Mouse (Mus musculus) midbrain, embryonic 15.5 days (tissue): ENCODE results near the gene Echdc2. TPM values are rescaled to one million over a fixed set of nuclear protein-coding genes. Genes with fewer than 3 reads are reported as not detected.
"Not testable (repeated sequence)": the region's sequence is repeated elsewhere in the genome, so short reads cannot be mapped to it uniquely, and the experiment has no call there.

Source experiments
- ATAC-seq: fragments of 200-750 bp; cut with Nextera tagmentation; replicated peaks from 2 replicates; pipeline ENCODE4 v1.8.0; 2017; ENCODE audit warnings: moderate TSS enrichment
- H3K27ac ChIP-seq: fragments of 300-500 bp; sonication (generic); 2 replicates; pipeline ENCODE4 v1.5.1; 2015; ENCODE audit warnings: mild to moderate bottlenecking, inconsistent platforms
- H3K27me3 ChIP-seq: fragments of 300-500 bp; sonication (generic); replicated peaks from 2 replicates; pipeline ENCODE4 v1.6.1; 2015; ENCODE audit warnings: inconsistent platforms
- H3K36me3 ChIP-seq: fragments of 300-500 bp; sonication (generic); replicated peaks from 2 replicates; pipeline ENCODE4 v1.6.1; 2015; ENCODE audit warnings: inconsistent platforms
- H3K4me1 ChIP-seq: fragments of 300-500 bp; sonication (generic); 2 replicates; pipeline ENCODE4 v1.6.1; 2015; ENCODE audit warnings: inconsistent platforms
- H3K4me2 ChIP-seq: fragments of 300-500 bp; sonication (generic); 2 replicates; pipeline ENCODE4 v1.6.1; 2015; ENCODE audit warnings: inconsistent platforms, mild to moderate bottlenecking, moderate library complexity
- H3K4me3 ChIP-seq: fragments of 300-500 bp; sonication (generic); 2 replicates; pipeline ENCODE4 v1.5.1; 2015; ENCODE audit warnings: mild to moderate bottlenecking, inconsistent platforms
- H3K9ac ChIP-seq: fragments of 300-500 bp; sonication (generic); 2 replicates; pipeline ENCODE4 v1.6.1; 2015; ENCODE audit warnings: mild to moderate bottlenecking, inconsistent platforms
- H3K9me3 ChIP-seq: fragments of 300-500 bp; sonication (generic); 2 replicates; pipeline ENCODE4 v1.6.1; 2016; ENCODE audit warnings: inconsistent platforms
- WGBS: fragments of 180-500 bp; shearing (Covaris S2); methylation state at CpG from one replicate; pipeline ENCODE4 v1.1.7; 2015; ENCODE audit warnings: mixed read lengths; 5-methylcytosine and 5-hydroxymethylcytosine counted together
- polyA plus RNA-seq: library from polyadenylated mRNA; unstranded; fragments of >200 nt; fragmentation: Nextera tagmentation; extraction: Ambion mirVana; gene quantifications from 2 replicates; pipeline ENCODE4 v1.2.1, GENCODE M21; 2015

Gene Echdc2
- polyA plus RNA-seq: 7.2 and 9.6 TPM in 2 replicates

DNA sequence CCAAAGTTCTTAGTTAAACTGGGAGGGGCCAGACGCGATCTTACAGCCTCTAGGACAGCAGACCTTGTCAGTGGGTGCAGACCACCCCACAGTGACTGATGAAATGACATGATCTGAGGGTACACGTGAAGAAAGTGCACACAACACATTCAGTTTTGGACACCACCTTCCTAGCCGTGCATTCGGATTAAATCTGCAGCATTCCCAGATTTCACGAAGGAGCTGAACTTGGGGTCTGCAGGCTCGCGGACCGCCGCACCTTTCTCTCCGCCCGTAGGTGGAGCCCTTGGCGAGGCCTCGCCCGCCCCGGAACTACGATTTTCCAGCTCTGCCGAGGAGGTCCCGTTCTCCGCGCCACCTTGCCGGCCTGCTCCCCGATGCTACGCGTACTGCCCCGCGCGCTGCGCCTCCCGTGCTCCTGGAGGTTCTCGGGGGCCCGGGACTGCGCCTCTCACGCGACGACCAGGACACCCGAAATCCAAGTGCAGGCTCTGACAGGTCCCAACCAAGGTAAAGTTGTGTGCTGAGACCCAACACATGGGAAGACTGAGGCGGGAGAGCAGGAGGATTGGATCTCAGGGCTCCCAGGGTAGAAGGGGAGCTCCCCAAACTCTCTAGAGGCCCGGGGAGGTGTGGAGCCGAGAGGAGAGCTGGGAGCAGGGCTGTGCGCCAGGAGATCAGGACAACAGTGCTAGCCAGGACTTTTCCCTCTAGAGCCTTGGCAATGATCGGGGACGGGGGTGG, at the start of gene Echdc2:
TSS of gene Echdc2 (plus strand) at position 286 of the 744 bp plus-strand sequence.
- Histone ChIP-seq H3K27ac (no peak within 1 kb of the TSS), H3K4me3 (peak within 1 kb of the TSS; percentile 60), H3K4me1 (peaks cover 10% of the 10 kb centered on the region), H3K36me3 (no peaks in the 10 kb centered on the region), H3K9ac (peak within 1 kb of the TSS; percentile 66), H3K27me3 (0 out of 2 replicates have a peak, but pooled peaks cover 3% of the 10 kb centered on the region), H3K4me2 (peak within 1 kb of the TSS; percentile 96), H3K9me3 (no peaks in the 10 kb centered on the region)
- ATAC-seq: peak; percentile 56; the same call in 1 of the 2 replicates
- 1% methylated on average over 43 of the region's 43 CpGs for WGBS

- Histone ChIP-seq H3K9ac (no peak overlapping the region), H3K9me3 (no peaks in the 10 kb centered on the region), H3K27me3 (no peaks in the 10 kb centered on the region), H3K4me1 (no peaks in the 10 kb centered on the region), H3K27ac (no peak overlapping the region), H3K4me2 (no peak overlapping the region), H3K4me3 (no peak overlapping the region), H3K36me3 (no peaks in the 10 kb centered on the region)
- 87% methylated on average over 2 of the region's 2 CpGs for WGBS
- no peak for ATAC-seq
Measured at GRCm38 (mm10) chr4:108116466-108116865, 48.8 kb upstream of the Echdc2 start.

DNA sequence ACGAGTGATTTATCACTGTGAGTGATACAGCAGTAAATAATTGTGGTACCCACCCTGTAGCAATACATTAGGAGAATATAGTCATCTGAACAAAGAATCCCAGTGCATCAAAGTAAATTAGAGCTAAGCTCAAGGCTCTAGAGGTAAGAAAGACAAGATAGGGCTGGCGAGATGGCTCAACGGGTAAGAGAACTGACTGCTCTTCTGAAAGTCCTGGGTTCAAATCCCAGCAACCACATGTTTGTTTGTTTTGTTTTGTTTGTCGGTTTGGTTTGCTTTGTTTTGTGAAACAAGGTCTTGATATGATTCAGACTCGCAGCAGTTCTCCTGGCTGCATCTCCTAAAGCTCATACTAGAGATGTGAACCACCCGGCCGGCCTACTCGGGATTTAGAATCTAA, 47.7 kb upstream of the Echdc2 start:
- Histone ChIP-seq H3K36me3 (no peaks in the 10 kb centered on the region), H3K9me3 (no peaks in the 10 kb centered on the region), H3K4me3 (no peak overlapping the region), H3K9ac (no peak overlapping the region), H3K27me3 (no peaks in the 10 kb centered on the region), H3K4me1 (no peaks in the 10 kb centered on the region), H3K4me2 (no peak overlapping the region), H3K27ac (no peak overlapping the region)
- WGBS: 90% methylated on average over 8 of the region's 8 CpGs
- no peak for ATAC-seq

DNA sequence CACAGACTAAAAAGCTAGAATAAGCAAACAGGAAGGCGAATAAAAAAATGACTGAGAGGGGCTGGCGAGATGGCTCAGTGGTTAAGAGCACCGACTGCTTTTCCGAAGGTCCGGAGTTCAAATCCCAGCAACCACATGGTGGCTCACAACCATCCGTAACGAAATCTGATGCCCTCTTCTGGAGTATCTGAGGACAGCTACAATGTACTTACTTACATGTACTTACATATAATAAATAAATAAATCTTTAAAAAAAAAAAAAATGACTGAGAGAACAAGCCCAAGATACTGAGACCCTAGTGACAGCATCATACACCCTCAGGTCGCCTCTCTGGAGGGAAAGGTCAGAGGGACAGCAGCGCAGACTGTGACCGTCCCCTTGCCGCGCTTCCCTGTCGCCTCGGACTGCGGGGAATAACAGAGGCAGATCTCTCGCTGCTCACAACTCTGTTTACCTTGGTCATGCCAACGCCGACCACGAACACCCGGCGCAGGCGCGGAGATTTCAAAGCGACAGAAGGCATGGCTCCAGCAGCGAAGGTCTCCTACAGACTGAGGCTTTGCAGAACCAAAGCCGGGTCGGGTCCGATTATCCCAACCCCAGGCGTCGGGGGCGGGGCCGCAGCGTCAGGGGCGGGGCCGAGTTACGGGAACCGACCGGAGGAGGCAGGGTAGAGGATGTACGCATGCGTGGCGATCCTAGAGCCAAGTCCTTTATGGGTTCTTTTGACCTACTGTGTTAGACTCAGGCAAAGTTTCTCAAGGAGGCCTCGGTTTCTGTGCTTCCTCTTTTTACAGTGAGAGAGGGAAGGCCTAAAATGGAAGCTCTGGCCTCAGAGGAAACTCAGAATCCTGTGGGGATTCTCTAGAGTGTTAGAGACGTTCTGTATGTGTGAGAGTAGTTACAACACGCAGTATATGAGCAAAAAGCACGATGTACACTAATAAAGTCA, 47.0 kb upstream of the Echdc2 start:
- peak overlapping the region; percentile 67 for H3K27ac ChIP-seq
- H3K36me3 ChIP-seq: no peaks in the 10 kb centered on the region
- 15% methylated on average over 44 of the region's 45 CpGs for WGBS
- peak overlapping the region; percentile 47 for H3K4me2 ChIP-seq
- H3K9ac ChIP-seq: peak overlapping the region; percentile 45
- H3K4me1 ChIP-seq: no peaks in the 10 kb centered on the region
- ATAC-seq: peak; percentile 97
- H3K9me3 ChIP-seq: no peaks in the 10 kb centered on the region
- no peaks in the 10 kb centered on the region for H3K27me3 ChIP-seq
- H3K4me3 ChIP-seq: peak overlapping the region; percentile 50

GRCm38 (mm10) chr4:108124104-108124503, 41.1 kb upstream of the Echdc2 start:
- WGBS: 100% methylated on average over 1 of the region's 1 CpGs
- no peak overlapping the region for H3K4me3 ChIP-seq

DNA sequence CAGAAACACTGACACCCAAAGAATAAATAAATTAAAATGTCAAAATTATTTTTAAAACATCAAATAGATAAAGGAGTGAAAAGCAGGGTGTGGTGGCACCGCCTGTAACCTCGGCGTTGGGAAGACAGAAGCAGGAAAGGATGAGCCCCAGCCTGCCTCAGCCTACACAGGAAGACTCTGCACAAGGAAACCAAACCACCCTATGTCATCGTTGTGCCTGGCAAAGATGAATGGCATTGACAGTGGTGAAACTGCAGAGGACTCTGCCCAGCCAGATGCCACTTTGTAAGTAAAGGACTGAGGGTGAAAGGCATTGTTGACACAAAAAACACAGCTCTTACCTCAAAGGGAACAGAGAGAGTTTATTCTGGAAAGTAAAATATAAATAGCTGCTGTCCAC, 39.0 kb upstream of the Echdc2 start:
- Histone ChIP-seq H3K4me2 (no peak overlapping the region), H3K4me1 (no peaks in the 10 kb centered on the region), H3K36me3 (no peaks in the 10 kb centered on the region), H3K27ac (no peak overlapping the region), H3K4me3 (no peak overlapping the region), H3K9ac (no peak overlapping the region), H3K27me3 (no peaks in the 10 kb centered on the region), H3K9me3 (no peaks in the 10 kb centered on the region)
- no peak for ATAC-seq
- WGBS: 93% methylated on average over 4 of the region's 4 CpGs

More at GRCm38 (mm10) chr4:108124104-108124503, 41.1 kb upstream of the Echdc2 start:
- Histone ChIP-seq H3K27me3 (no peaks in the 10 kb centered on the region), H3K9ac (no peak overlapping the region), H3K4me2 (no peak overlapping the region), H3K36me3 (no peaks in the 10 kb centered on the region), H3K9me3 (no peaks in the 10 kb centered on the region), H3K4me1 (no peaks in the 10 kb centered on the region), H3K27ac (no peak overlapping the region)
- no peak for ATAC-seq

- no peaks in the 10 kb centered on the region for H3K4me1 ChIP-seq
- H3K9me3 ChIP-seq: no peaks in the 10 kb centered on the region
Measured at GRCm38 (mm10) chr4:108127516-108127915, 37.7 kb upstream of the Echdc2 start.

GRCm38 (mm10) chr4:108128339-108128738, 36.9 kb upstream of the Echdc2 start:
- Histone ChIP-seq H3K9me3 (no peaks in the 10 kb centered on the region), H3K4me1 (no peaks in the 10 kb centered on the region), H3K27me3 (no peaks in the 10 kb centered on the region), H3K4me3 (no peak overlapping the region), H3K27ac (no peak overlapping the region), H3K36me3 (no peaks in the 10 kb centered on the region), H3K9ac (no peak overlapping the region), H3K4me2 (no peak overlapping the region)
- 93% methylated on average over 2 of the region's 2 CpGs for WGBS
- ATAC-seq: no peak

More at GRCm38 (mm10) chr4:108127516-108127915, 37.7 kb upstream of the Echdc2 start:
- no peak for ATAC-seq
- Histone ChIP-seq H3K4me2 (no peak overlapping the region), H3K4me3 (no peak overlapping the region), H3K9ac (no peak overlapping the region), H3K27ac (no peak overlapping the region), H3K27me3 (no peaks in the 10 kb centered on the region), H3K36me3 (no peaks in the 10 kb centered on the region)
- WGBS: 93% methylated on average over 5 of the region's 5 CpGs

DNA sequence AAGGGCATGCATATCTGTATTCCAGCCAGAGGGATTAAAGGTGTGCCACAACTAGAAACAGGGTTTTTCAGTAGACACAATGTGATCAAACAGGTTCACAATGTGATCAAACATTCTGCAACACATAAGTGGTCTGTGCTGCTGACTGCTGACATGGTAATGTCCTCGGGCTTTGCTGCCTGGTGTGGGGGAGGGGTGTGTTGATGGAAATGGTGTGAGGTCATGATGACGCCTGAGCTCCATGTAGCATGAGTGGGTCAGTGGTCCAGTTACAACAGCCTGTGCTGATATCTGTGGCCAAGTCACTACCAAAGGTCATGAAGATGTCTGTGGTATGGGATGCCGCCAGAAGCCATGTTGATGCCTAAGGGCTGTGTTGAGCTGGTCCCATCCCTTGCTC, 34.8 kb upstream of the Echdc2 start:
- H3K4me3 ChIP-seq: no peak overlapping the region
- WGBS: 84% methylated on average over 3 of the region's 3 CpGs
- no peak overlapping the region for H3K4me2 ChIP-seq
- no peak overlapping the region for H3K27ac ChIP-seq
- H3K27me3 ChIP-seq: no peaks in the 10 kb centered on the region
- ATAC-seq: no peak
- no peaks in the 10 kb centered on the region for H3K36me3 ChIP-seq
- no peak overlapping the region for H3K9ac ChIP-seq
- H3K9me3 ChIP-seq: no peaks in the 10 kb centered on the region
- H3K4me1 ChIP-seq: no peaks in the 10 kb centered on the region

DNA sequence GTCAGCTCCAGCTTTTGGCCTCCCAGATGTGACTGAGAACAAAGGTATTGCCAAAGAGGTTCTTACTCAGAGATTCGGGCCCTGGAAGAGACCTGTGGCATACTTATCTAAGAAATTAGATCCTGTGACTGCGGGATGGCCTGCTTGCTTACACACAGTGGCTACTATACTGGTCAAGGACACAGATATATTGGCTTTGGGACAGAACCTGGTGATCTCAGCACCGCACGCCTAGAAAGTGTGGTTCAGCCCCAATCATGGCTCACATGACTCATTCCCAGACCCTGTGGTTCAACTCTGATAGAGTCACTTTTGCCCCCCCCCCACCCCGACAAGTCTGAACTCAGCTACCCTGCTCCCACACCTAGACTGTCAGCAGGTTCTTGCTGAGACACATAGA, 28.3 kb upstream of the Echdc2 start:
- Histone ChIP-seq H3K9ac (no peak overlapping the region), H3K4me2 (no peak overlapping the region), H3K36me3 (no peaks in the 10 kb centered on the region), H3K4me3 (no peak overlapping the region), H3K9me3 (no peaks in the 10 kb centered on the region), H3K27ac (no peak overlapping the region), H3K27me3 (no peaks in the 10 kb centered on the region), H3K4me1 (no peaks in the 10 kb centered on the region)
- no peak for ATAC-seq
- WGBS: 93% methylated on average over 5 of the region's 5 CpGs

- not testable (repeated sequence) for H3K36me3 ChIP-seq, H3K27me3 ChIP-seq, H3K27ac ChIP-seq, H3K4me1 ChIP-seq, ATAC-seq, H3K4me3 ChIP-seq, H3K9me3 ChIP-seq, H3K9ac ChIP-seq, H3K4me2 ChIP-seq
- 90% methylated on average over 2 of the region's 2 CpGs for WGBS
Measured at GRCm38 (mm10) chr4:108143178-108143577, 22.1 kb upstream of the Echdc2 start.

GRCm38 (mm10) chr4:108143778-108144177, 21.5 kb upstream of the Echdc2 start:
- no peaks in the 10 kb centered on the region for H3K36me3 ChIP-seq
- H3K4me1 ChIP-seq: no peaks in the 10 kb centered on the region
- H3K9me3 ChIP-seq: no peaks in the 10 kb centered on the region
- no peak overlapping the region for H3K4me3 ChIP-seq
- H3K4me2 ChIP-seq: no peak overlapping the region
- H3K27me3 ChIP-seq: no peaks in the 10 kb centered on the region
- H3K27ac ChIP-seq: no peak overlapping the region
- no peak for ATAC-seq
- no peak overlapping the region for H3K9ac ChIP-seq
